Mouse (Mus musculus): ENCODE results near the gene Cdc20b.

Cdc20b gene

DNA sequence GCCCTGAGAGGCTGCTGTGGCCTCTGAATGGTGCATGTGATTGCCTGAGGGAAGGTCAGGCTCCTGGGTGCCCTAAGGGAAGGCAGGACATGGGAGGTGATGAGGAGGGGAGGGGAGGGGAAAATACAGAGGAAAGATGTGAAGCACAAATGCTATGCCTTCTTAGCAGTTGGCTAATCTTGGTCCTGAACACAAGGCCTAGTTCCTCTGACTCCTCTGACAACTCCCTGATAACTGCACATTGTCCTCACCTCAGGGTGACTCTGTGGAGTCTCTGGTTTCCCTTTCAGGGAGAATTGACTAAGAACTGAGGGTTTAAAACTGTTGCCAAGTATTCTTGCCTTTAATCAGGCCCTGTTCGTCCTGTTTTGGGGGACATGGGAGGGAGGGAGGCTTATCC lies 59.7 kb downstream of the Cdc20b start:
- ATAC-seq (ENCODE audit: low TSS enrichment): no peak

DNA sequence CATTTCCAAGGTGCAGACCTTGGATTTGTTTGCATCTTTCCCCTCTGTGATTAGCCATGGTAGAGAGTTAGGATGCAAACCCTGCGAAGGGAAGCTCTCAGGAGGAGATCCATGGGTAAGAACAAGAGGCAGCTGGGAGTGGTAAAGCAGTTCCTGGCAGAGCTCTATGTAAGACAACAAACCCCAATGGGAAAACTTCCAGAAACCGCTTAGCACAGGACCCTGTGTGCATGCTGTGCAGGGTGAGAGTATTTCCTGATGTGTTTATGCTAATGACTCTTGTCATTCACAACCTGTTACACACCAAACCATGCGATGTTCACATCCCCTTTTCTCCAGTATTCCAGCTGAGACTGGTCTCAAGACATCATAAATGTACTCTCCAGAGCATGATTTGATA lies 62.1 kb downstream of the Cdc20b start:
- no peak for ATAC-seq (ENCODE audit: low TSS enrichment)

DNA sequence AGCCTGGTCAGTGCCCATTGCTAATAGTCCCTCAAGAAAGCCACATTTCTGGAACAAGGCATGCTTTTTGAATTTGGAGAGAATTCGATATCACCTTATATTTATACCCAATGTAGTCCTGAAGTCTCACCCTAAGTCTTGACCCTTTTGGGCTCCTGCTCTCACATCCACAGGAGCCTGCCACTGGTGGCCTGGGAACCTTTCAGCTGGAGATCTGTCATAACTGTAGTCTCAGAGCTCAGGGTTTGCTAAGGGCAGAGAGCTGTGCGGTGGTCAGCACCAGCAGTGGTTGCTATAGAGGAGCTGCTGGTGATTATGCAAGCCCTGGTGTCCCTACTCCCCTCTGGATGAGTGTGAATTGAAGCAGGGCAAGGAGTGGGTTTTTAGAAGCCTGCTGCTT lies 63.5 kb downstream of the Cdc20b start:
- no peak for ATAC-seq (ENCODE audit: low TSS enrichment)

DNA sequence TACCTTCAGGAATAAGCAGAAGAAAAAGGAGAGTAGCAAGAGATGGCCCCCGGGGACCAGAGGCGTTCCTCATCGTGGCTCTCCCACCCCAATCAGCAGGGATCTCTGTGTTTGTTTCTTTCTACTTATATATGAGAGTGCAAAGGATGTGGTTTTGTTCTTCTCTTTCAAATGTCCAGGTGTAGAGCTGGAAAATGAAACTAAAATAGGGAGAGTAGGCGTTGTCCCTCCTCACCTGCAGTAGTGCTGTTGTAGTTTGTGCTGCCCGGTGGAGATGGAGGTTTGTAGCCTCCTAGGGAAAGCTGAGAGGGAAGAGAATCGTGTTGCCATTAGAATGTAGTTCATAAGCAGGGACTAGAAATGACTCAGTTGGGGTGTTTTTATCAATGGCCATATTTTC lies 66.0 kb downstream of the Cdc20b start, which contains the start of gene Gzma:
Gene Gzma (minus strand): TSS at position 103 of the 400 bp plus-strand sequence.
- no peak for ATAC-seq (ENCODE audit: low TSS enrichment)

DNA sequence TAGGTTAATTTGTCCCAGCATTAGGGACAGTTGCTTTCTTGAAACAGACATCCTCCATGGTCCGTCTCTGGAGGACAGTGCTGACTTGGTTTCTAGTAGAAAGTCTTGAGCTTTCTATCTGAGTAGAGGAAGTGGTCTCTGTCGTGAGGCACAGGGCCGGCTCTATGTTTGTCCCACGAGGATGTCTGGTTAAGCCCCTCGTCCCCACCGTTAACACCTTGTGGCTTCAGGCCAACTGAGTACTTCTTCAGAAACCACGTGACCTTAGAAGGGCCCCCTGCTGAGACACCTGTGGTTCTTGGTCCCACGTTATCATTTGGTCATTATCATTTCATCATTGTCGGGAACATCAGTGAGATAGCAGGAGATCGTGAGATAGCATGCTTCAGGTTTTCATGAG lies 66.9 kb downstream of the Cdc20b start:
- ATAC-seq (ENCODE audit: low TSS enrichment): no peak

DNA sequence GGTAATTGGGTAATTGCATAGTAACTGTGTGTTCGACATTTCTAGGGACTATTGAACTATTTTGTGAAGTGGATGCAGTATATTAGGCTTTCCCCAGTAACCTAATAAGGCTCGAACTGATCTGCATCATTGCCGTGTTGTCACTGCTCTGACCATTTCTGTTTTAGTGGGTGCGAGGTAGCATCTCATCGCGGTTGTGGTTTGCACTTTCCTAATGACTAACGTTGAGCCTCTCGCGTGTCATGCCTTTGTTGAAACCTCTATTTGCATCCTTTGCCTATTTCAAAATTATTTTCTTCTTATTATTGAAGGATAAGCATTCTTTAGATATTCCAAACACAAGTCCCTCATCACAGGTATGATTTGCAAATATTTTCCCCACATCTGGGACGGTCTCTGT lies 69.8 kb downstream of the Cdc20b start:
- no peak for ATAC-seq (ENCODE audit: low TSS enrichment)

DNA sequence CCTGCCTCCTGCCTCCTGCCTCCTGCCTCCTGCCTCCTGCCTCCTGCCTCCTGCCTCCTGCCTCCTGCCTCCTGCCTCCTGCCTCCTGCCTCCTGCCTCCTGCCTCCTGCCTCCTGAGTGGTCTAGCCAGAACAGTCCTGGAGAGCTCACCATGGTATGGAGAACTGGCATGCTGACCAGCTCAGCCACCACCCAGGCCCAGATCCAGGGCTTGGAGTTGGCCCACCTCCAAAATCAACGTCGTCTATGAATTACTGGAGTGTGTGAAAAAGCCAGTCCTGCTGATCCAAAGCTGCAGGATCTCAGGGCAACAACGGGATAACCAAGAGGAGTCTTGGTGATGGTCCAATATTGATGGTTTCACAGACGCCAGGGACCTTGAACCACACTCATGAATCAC lies 84.1 kb downstream of the Cdc20b start:
- ATAC-seq (ENCODE audit: low TSS enrichment): no peak

DNA sequence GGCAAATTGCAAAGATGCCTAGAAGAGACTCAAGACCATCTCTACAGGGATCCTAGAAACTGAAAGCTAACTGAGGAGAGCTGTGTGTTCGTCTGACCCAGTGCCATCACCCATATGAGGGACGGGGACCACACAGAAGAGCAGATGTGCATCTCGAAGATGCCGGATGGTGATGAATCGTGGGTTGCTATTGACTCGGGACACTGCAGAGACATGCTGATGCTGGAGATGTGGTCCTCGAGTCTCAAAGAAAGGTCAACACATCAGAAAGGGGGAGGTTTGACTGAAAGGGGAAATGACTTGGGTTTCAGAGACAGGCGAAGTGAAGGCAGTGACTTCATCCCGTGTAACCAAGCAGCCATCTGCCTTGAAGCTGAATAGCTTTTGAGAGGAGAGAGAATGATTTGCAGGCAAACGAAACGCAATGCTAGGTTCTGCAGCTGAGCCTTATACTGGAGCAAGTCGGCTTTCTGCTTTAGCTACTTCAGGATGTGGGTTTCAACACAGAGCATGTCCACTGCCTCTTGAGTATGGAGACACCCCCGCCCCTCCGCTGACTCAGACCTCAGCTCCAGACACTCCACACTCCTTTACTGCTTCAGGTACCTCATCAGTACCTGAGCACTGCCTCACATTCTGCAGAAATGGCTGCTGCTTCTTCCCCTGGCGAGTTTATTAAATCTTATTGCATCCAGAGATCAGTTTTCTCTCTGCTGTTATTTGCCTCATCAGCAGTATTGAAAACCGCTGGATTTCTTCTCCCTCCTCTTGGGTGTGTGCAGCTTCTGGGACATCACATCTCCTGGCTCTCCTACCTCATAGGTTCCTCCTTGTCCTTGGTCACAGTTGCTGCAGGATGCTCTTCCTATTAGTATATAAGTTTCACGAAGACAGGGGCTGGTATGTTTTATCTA lies 85.7 kb downstream of the Cdc20b start:
- ATAC-seq (ENCODE audit: low TSS enrichment): 0 out of 2 replicates have a peak, but pooled peaks have one; percentile 20

DNA sequence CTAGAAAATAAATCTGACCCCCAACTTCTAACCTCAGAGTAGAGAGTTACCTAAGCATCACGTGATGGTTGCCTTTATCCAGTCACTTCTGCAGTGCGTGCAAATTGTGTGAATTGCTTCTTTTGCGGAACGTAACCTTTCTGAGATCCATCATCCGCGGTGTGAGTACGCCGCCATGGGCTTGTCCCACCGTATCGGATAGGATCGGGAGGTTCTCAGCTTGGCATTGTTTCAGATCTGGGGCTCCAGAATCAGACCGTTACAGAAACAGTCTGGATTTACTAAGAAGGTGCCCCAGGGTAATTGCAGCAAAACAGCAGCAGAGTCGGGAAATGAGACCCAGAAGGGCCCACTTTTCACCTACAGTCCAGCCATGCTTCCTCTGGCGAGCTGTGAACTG lies 86.4 kb downstream of the Cdc20b start:
- ATAC-seq (ENCODE audit: low TSS enrichment): no peak

DNA sequence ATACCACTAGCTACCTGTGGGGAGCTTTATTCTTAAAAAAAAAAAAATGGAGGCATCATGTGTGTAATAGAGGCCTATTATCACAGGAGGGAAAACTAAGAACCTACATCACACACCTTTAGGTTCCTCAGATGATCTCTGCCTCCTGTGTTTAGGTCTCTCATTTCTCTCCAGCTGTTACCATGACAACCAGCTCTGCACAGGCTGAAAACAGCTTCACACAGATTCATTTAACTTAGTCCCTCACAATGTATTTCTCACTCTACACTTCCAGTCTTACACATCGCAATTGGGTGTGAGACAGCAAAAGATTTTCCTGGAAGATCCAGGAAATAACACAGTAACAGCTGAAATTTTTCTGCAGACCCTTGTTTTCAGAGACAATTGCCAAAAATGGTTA lies 95.1 kb downstream of the Cdc20b start:
- peak; percentile 79; the same call in 1 of the 2 replicates for ATAC-seq (ENCODE audit: low TSS enrichment)

DNA sequence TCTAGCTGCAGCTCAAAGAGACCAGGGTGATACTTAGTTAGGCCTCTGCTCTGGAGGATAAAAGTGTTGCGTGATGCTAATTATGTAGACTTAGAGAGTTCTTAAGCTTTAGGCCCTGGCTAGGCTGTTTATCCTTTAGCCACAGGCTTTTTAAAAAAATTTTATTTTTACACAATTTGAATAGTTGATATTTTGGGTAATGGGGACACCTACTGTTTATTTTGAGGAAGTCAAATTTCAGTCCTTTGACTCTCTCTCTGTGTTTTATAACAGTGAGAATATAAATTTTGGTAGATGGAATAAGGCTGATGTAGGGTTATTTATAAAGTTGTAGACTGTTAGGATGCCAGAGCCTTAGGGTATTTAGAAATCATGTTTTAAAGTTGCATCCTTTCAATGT lies 104.7 kb downstream of the Cdc20b start:
- ATAC-seq (ENCODE audit: low TSS enrichment): peak; percentile 50; the same call in 1 of the 2 replicates

Measured in frontal cortex, adult (tissue).